Mouse (Mus musculus) kidney, adult 2 months (tissue): ENCODE measurements at regions not wholly inside any gene's neighbourhood (a gene's known extent, or its start where the extent isn't known, plus 50 kb on each side); places are given as distances from the start of the nearest gene placed in this dataset.

Experiments
- CTCF ChIP-seq: fragments of 200-500 bp; conservative IDR thresholded peaks from 2 replicates; pipeline ENCODE4 v1.5.1; 2011; ENCODE audit warnings: low read depth, mild to moderate bottlenecking, control low read depth, low read length, moderate library complexity, mixed read lengths; ENCODE audit not compliant: insufficient read depth, insufficient read length
- POLR2A ChIP-seq: fragments of 200-500 bp; IDR thresholded peaks from one replicate; pipeline ENCODE4 v1.6.1; 2011; ENCODE audit warnings: low read depth, low read length, control low read depth

DNA sequence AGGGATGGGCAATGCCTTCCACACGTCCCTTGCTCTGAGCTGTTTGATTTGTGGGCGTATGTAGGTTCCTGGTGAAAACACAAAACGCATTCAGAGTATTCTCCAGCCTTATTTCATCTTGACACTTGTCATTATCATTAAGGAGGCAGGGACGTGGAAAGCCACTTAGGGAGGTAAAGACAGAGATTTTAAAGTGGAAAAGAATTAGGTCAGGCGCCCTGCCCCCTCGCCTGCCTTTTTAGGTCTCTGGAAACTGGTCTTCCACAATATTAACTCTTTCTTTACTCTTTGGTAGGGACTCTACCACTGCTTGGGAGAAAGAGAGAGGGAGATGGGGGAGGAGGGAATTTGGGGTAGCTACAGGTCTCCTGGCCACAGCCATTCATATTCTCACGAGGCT lies 146.6 kb downstream of the BC067074 start:
- TF ChIP-seq CTCF (no peak), POLR2A (no peak)
